Mouse (Mus musculus) left cerebral cortex, postnatal 14 days (tissue): ENCODE measurements at regions not wholly inside any gene's neighbourhood (a gene's known extent, or its start where the extent isn't known, plus 50 kb on each side); places are given as distances from the start of the nearest gene placed in this dataset.

Experiments used
- DNase-seq, 2 experiments: peaks; one replicate each; pipeline ENCODE4 v3.0.0; 2021 to 2022; ENCODE audit warnings: low spot score in 2 of 2, mixed read lengths in 1 of 2
- intact Hi-C: fragments of 180-260 bp; cut with DNase I; formaldehyde crosslinking; loops from one replicate; pipeline ENCODE4 v1.15.1; 2025

- DNase-seq, result no peak
- intact Hi-C loops, result no loop called here
These were observed 56.8 kb upstream of the Klf6 start for GRCm38 (mm10) chr13:5804381-5804941.

GRCm38 (mm10) chr13:5808380-5808779 lies 52.9 kb upstream of the Klf6 start:
- DNase-seq, result no peak
- intact Hi-C loops, result no loop called here
